Mouse (Mus musculus) forebrain, embryonic 11.5 days (tissue): ENCODE measurements at regions not wholly inside any gene's neighbourhood (a gene's known extent, or its start where the extent isn't known, plus 50 kb on each side); places are given as distances from the start of the nearest gene placed in this dataset.

Experiments
- ATAC-seq: fragments of 200-750 bp; cut with Nextera tagmentation; replicated peaks from 2 replicates; pipeline ENCODE4 v1.8.0; 2017; ENCODE audit warnings: moderate TSS enrichment; ENCODE audit not compliant: low FRiP score
- DNase-seq: peaks from one replicate; pipeline ENCODE4 v3.0.0-alpha.2; 2017; ENCODE audit warnings: low spot score
- H3K27ac ChIP-seq: fragments of 300-500 bp; sonication (generic); 2 replicates; pipeline ENCODE4 v1.5.1; 2014; ENCODE audit warnings: low read depth, low read length
- H3K27me3 ChIP-seq: fragments of 300-500 bp; sonication (generic); 2 replicates; pipeline ENCODE4 v1.6.1; 2014; ENCODE audit warnings: mild to moderate bottlenecking, low read length, mixed read lengths; ENCODE audit not compliant: control insufficient read depth, insufficient read depth
- H3K36me3 ChIP-seq: fragments of 300-500 bp; sonication (generic); 2 replicates; pipeline ENCODE4 v1.6.1; 2014; ENCODE audit warnings: mild to moderate bottlenecking, low read length, moderate library complexity, mixed read lengths; ENCODE audit not compliant: control insufficient read depth, insufficient read depth
- H3K4me1 ChIP-seq: fragments of 300-500 bp; sonication (generic); replicated peaks from 2 replicates; pipeline ENCODE4 v1.6.1; 2014; ENCODE audit warnings: low read length, mixed read lengths; ENCODE audit not compliant: control insufficient read depth, insufficient read depth
- H3K4me2 ChIP-seq: fragments of 300-500 bp; sonication (generic); 2 replicates; pipeline ENCODE4 v1.6.1; 2014; ENCODE audit warnings: low read depth, mild to moderate bottlenecking, low read length, moderate library complexity, mixed read lengths; ENCODE audit not compliant: severe bottlenecking
- H3K4me3 ChIP-seq: fragments of 300-500 bp; sonication (generic); 2 replicates; pipeline ENCODE4 v1.5.1; 2014; ENCODE audit warnings: low read depth, low read length
- H3K9ac ChIP-seq: fragments of 300-500 bp; sonication (generic); 2 replicates; pipeline ENCODE4 v1.6.1; 2014; ENCODE audit warnings: low read length
- H3K9me3 ChIP-seq: fragments of 300-500 bp; sonication (generic); 2 replicates; pipeline ENCODE4 v1.6.1; 2016; ENCODE audit warnings: low read length, mixed read lengths; ENCODE audit not compliant: control insufficient read depth
- WGBS: fragments of 180-500 bp; shearing (Covaris S2); extraction: QIAGEN DNeasy Blood & Tissue Kit; methylation state at CpG from one replicate; pipeline ENCODE4 v1.1.7; 2014; 5-methylcytosine and 5-hydroxymethylcytosine counted together

DNA sequence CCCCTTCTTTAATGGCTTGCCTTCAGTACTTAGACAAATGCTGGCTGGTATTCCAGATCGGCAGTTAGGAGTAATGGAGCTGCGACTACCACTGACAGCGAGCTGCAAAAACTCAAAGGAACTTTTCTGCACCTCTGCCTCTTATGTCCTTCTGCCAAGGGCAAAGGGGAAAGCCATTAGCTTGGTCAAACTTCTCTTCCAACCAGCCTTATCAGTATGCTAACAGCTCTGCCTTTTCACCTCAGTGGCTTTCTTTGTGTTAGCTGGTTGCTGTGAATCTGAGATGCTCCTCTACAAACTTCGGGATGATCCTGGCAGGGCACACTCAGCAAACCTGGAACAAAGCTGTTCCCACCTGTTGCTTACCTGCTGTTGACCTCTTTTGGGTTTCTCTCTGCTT lies 89.4 kb upstream of the Hs6st1 start:
- Histone ChIP-seq H3K4me2 (no peak overlapping the region), H3K27me3 (no peaks in the 10 kb centered on the region), H3K4me1 (no peaks in the 10 kb centered on the region), H3K36me3 (no peaks in the 10 kb centered on the region), H3K9ac (no peak overlapping the region), H3K4me3 (no peak overlapping the region), H3K27ac (no peak overlapping the region), H3K9me3 (no peaks in the 10 kb centered on the region)
- DNase-seq: no peak
- WGBS: 81% methylated on average over 4 of the region's 4 CpGs
- no peak for ATAC-seq

DNA sequence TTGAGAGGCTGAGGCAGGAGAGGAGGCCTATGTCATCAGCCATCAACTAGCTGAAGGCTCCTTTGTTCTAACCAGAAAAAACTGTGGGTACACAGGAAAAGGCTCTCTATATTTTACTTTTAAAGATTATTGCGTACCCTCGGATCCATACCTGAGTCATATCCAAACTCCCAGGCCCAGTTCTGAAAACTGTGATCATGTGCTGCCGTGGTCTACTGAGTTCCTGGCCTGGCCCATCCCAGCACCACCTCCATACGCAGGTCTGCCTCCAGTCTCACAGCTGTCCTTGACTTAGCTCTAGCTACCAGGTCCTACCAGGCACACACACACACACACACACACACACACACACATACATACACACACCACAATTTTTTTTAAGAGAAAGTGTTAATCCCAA lies 87.0 kb upstream of the Hs6st1 start:
- H3K9ac ChIP-seq: no peak overlapping the region
- H3K4me2 ChIP-seq: no peak overlapping the region
- 96% methylated on average over 4 of the region's 4 CpGs for WGBS
- H3K4me1 ChIP-seq: no peaks in the 10 kb centered on the region
- H3K27me3 ChIP-seq: no peaks in the 10 kb centered on the region
- no peak for ATAC-seq
- no peak for DNase-seq
- H3K27ac ChIP-seq: no peak overlapping the region
- H3K36me3 ChIP-seq: no peaks in the 10 kb centered on the region
- no peaks in the 10 kb centered on the region for H3K9me3 ChIP-seq
- H3K4me3 ChIP-seq: no peak overlapping the region

DNA sequence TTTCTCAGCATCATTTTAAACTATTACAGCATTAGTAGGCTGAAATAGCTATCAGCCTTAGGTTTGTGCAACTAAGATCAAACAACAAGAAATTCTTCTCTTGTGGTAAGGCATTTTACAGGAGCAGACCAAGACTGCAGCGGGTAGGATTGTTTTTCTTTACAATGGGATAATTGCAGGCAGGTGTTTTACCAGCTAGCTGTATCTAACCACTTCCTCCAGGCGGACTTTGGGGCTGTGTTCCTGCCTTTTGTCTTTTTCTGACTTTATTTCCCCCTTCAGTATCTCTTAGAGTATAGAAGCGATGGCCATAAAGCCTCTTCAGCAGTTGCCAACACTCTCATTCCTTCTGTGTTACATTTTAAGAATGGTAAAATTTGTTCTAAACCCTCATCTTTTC lies 84.8 kb upstream of the Hs6st1 start:
- no peaks in the 10 kb centered on the region for H3K9me3 ChIP-seq
- H3K4me1 ChIP-seq: no peaks in the 10 kb centered on the region
- no peak overlapping the region for H3K9ac ChIP-seq
- no peak overlapping the region for H3K27ac ChIP-seq
- no peak overlapping the region for H3K4me3 ChIP-seq
- H3K4me2 ChIP-seq: no peak overlapping the region
- DNase-seq: no peak
- no peak for ATAC-seq
- no peaks in the 10 kb centered on the region for H3K36me3 ChIP-seq
- WGBS: 80% methylated on average over 3 of the region's 3 CpGs
- no peaks in the 10 kb centered on the region for H3K27me3 ChIP-seq

DNA sequence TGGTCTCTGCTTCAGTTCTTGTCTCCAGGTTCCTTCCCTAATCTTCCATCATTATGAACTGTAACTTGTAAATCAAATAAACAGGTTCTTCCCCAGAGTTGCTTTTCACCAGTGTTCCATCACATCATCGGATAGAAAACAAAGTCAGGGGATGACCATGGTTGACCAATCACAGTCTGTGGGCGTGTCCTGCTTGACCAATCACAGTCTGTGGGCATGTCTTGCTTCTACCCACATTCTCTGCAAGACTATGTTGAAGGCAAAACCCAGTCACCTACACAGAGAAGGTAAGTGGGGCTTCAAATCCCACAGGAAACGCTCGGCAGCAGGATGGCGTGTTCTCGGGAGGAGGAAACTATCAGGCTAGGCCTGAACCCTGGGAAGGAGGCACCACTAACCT lies 82.9 kb upstream of the Hs6st1 start:
- Histone ChIP-seq H3K27me3 (no peaks in the 10 kb centered on the region), H3K9ac (no peak overlapping the region), H3K4me3 (no peak overlapping the region), H3K27ac (no peak overlapping the region), H3K36me3 (no peaks in the 10 kb centered on the region), H3K9me3 (peaks cover 4% of the 10 kb centered on the region; the same call in 1 of the 2 replicates), H3K4me1 (no peaks in the 10 kb centered on the region), H3K4me2 (no peak overlapping the region)
- DNase-seq (no peak), ATAC-seq (no peak)
- 92% methylated on average over 6 of the region's 6 CpGs for WGBS

DNA sequence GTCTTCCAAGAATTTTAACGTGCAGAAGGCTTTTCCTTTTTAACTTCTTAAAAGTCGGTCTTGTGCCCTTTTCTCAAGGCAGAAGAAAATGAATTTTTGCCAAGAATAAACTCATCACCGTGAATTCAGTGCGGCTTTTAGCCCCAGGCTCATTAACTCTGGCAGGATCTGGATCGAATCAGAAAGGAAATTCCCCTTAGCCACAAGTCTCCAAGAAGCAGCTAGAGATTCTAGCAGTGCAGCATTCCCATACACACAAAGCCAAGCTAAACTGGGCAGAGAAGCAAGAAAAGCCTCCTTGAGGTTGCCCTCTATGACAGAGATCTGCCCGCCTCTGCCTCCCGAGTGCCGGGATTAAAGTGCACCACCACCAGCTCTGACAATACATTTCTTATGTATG lies 81.5 kb upstream of the Hs6st1 start:
- ATAC-seq: no peak
- H3K36me3 ChIP-seq: no peaks in the 10 kb centered on the region
- 86% methylated on average over 8 of the region's 8 CpGs for WGBS
- H3K27me3 ChIP-seq: no peaks in the 10 kb centered on the region
- DNase-seq: no peak
- peaks cover 6% of the 10 kb centered on the region; the same call in 1 of the 2 replicates for H3K9me3 ChIP-seq
- no peak overlapping the region for H3K9ac ChIP-seq
- H3K27ac ChIP-seq: no peak overlapping the region
- H3K4me3 ChIP-seq: no peak overlapping the region
- H3K4me2 ChIP-seq: no peak overlapping the region
- H3K4me1 ChIP-seq: no peaks in the 10 kb centered on the region

DNA sequence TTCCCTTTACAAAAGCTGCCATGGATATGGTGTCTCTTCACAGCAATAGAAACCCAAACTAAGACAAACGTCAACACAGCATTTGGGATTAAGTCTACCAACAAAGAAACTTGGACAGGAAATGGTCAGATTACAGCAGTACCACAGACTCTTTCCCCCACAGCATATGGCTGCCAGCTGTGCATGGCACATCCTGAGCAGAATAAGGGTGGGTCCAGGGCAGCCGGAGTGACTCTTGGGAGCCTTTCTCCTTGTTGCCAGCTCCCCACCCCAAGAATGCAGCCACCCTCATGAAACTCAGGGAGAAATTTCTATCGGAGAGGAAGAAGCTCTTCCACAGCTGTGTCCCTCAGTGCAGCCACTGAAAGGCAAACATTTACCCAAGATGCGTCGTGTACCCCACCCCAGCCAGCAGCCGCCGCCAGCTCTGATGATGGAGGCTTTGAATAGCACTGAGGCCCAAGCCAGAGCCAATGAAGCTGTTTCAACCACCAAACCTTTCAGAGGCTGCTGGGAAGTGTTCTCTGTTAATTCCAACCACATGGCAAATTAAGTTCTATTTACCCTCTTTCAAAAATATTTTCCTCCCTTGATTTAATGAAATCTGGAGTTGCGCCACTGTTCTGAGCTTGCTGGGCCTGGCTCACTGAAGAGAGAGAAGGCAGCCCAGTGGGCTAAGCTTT lies 75.8 kb upstream of the Hs6st1 start:
- Histone ChIP-seq H3K36me3 (no peaks in the 10 kb centered on the region), H3K9me3 (peaks cover 6% of the 10 kb centered on the region; the same call in 1 of the 2 replicates), H3K27ac (no peak overlapping the region), H3K9ac (no peak overlapping the region), H3K4me1 (no peaks in the 10 kb centered on the region), H3K4me3 (no peak overlapping the region), H3K27me3 (no peaks in the 10 kb centered on the region), H3K4me2 (no peak overlapping the region)
- WGBS: 85% methylated on average over 8 of the region's 8 CpGs
- ATAC-seq (no peak), DNase-seq (peak; percentile 41)

DNA sequence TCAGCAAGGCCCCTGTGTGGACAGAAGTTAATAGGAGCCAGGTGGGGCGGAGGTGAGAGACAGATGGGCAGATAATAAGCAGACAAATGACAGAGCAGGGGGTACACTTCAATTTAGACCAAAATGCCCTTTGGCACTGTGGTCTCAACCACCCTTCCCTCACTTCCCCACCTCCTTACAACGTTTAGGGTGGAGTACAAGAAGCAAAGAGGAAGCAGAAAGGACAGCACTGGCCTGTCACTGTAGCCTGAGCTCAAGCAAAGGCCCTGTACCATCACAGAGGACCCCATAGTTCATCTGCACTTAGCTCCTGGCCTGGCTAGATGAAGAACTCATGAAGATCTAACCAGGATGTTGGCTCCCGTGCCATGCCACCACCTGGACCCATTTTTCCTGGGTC lies 75.3 kb upstream of the Hs6st1 start:
- Histone ChIP-seq H3K4me1 (no peaks in the 10 kb centered on the region), H3K27ac (no peak overlapping the region), H3K36me3 (no peaks in the 10 kb centered on the region), H3K4me3 (no peak overlapping the region), H3K9me3 (peaks cover 6% of the 10 kb centered on the region; the same call in 1 of the 2 replicates), H3K4me2 (no peak overlapping the region), H3K9ac (no peak overlapping the region), H3K27me3 (no peaks in the 10 kb centered on the region)
- DNase-seq: peak; percentile 41
- ATAC-seq: no peak
- WGBS: 67% methylated on average over 3 of the region's 3 CpGs

DNA sequence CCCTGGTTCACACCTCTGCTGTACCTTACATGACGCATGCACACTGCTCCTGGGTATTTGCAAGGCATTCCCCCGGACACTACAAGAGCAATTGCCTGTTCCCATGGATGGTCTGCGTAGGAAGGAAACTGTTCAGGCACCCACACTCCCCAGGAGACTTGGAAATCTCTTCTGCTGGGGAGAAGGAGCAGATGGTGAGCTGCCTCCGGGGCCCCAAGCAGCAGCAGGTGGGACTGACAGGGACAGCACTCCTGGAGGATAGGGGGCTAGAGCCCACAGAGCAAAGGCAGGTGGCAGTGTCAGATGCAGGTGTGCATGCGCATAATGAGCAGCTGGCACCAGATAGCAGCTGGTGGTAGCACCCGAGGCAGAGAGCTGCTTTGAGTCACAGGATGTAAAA lies 72.5 kb upstream of the Hs6st1 start:
- H3K27me3 ChIP-seq: no peaks in the 10 kb centered on the region
- no peak for ATAC-seq
- peak; percentile 36 for DNase-seq
- H3K36me3 ChIP-seq: no peaks in the 10 kb centered on the region
- no peak overlapping the region for H3K4me3 ChIP-seq
- H3K9ac ChIP-seq: no peak overlapping the region
- no peaks in the 10 kb centered on the region for H3K4me1 ChIP-seq
- 79% methylated on average over 6 of the region's 6 CpGs for WGBS
- no peaks in the 10 kb centered on the region for H3K9me3 ChIP-seq
- H3K27ac ChIP-seq: no peak overlapping the region
- no peak overlapping the region for H3K4me2 ChIP-seq

DNA sequence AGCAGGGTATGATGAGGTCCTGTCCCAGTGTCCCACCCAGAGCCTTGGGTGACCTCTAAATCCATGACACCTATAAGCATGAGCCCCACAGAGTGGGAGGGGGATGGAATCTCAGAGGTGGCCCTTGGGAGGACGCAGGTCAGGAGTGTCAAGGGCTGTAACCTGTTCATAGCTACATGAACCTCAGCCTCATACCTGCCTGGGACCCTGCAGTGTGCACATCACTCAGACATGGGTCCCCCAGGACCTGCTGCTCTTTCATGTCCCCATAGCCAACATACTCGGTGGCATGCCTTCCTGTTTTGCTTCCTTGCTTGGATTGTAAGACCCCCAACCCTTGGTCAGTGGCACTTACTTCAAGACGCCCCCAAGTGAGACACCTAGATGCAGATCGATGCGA lies 66.9 kb upstream of the Hs6st1 start:
- no peak for DNase-seq
- no peak for ATAC-seq

More for the DNA sequence above, 66.9 kb upstream of the Hs6st1 start:
- H3K4me3 ChIP-seq: no peak overlapping the region
- H3K27me3 ChIP-seq: no peaks in the 10 kb centered on the region
- H3K4me2 ChIP-seq: no peak overlapping the region
- peaks cover 7% of the 10 kb centered on the region for H3K4me1 ChIP-seq
- no peaks in the 10 kb centered on the region for H3K36me3 ChIP-seq
- no peak overlapping the region for H3K27ac ChIP-seq
- no peak overlapping the region for H3K9ac ChIP-seq
- H3K9me3 ChIP-seq: no peaks in the 10 kb centered on the region
- WGBS: 94% methylated on average over 5 of the region's 5 CpGs
